Mouse (Mus musculus): ENCODE data around the gene Srcin1. TPM values are rescaled to one million over a fixed set of nuclear protein-coding genes. Genes with fewer than 3 reads are reported as not detected.
A peak's percentile ranks its signal among the peaks of the same experiment; 100 is the strongest.

The Srcin1 gene
- polyA plus RNA-seq, 1 experiment from 2014 or later: 0.64 TPM

GRCm38 (mm10) chr11:97508198-97508597, 67.8 kb downstream of the Srcin1 start:
- no peak for ATAC-seq (ENCODE audit: insufficient number of reproducible peaks, insufficient read depth, low FRiP score, low read depth)
- Histone ChIP-seq H3K27me3 (ENCODE audit: control insufficient read depth, insufficient read depth, low read length) (no peaks in the 10 kb centered on the region), H3K36me3 (ENCODE audit: control insufficient read depth, insufficient read depth, low read length) (no peaks in the 10 kb centered on the region), H3K9ac (replicated peaks; ENCODE audit: low read depth, low read length) (no peak overlapping the region), H3K27ac (ENCODE audit: low read length) (no peak overlapping the region), H3K4me3 (ENCODE audit: low read depth, low read length) (no peak overlapping the region), H3K4me1 (ENCODE audit: control insufficient read depth, insufficient read depth, low read length) (no peaks in the 10 kb centered on the region), H3K4me2 (replicated peaks; ENCODE audit: low read depth, low read length) (no peak overlapping the region), H3K9me3 (ENCODE audit: control insufficient read depth, low read depth, low read length) (no peaks in the 10 kb centered on the region)
- 82% methylated on average over 3 of the region's 3 CpGs for WGBS

DNA sequence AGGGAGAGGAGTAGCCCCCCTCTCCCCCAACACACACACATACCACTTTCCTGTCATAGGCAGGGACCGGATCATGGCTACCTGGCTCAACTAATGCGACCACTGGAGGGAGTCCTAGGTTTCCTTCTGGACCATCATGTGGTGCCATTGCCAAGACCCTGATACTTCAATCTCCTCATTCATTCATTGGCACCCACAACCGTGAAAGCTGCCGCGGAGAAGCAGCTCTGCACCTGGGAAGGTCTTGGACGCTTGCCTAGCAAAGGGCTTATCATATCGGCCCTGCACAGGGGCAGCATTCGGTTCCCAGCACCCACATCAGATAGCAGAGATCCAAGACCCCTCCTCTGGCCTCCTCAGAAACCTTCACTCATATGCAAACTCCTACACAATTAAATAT, 69.7 kb downstream of the Srcin1 start:
- Histone ChIP-seq H3K9ac (replicated peaks; ENCODE audit: low read depth, low read length) (no peak overlapping the region), H3K4me3 (ENCODE audit: low read depth, low read length) (no peak overlapping the region), H3K36me3 (ENCODE audit: control insufficient read depth, insufficient read depth, low read length) (peaks cover 1% of the 10 kb centered on the region; the same call in 1 of the 2 replicates), H3K9me3 (ENCODE audit: control insufficient read depth, low read depth, low read length) (no peaks in the 10 kb centered on the region), H3K27me3 (ENCODE audit: control insufficient read depth, insufficient read depth, low read length) (no peaks in the 10 kb centered on the region), H3K4me2 (replicated peaks; ENCODE audit: low read depth, low read length) (no peak overlapping the region), H3K27ac (ENCODE audit: low read length) (no peak overlapping the region), H3K4me1 (ENCODE audit: control insufficient read depth, insufficient read depth, low read length) (no peaks in the 10 kb centered on the region)
- WGBS: 57% methylated on average over 8 of the region's 8 CpGs
- no peak for ATAC-seq (ENCODE audit: insufficient number of reproducible peaks, insufficient read depth, low FRiP score, low read depth)

- H3K9ac ChIP-seq (replicated peaks; ENCODE audit: low read depth, low read length): no peak overlapping the region
- 66% methylated on average over 4 of the region's 4 CpGs for WGBS
- no peaks in the 10 kb centered on the region for H3K4me1 ChIP-seq (ENCODE audit: control insufficient read depth, insufficient read depth, low read length)
- 0 out of 2 replicates have a peak, but pooled peaks cover 5% of the 10 kb centered on the region for H3K27me3 ChIP-seq (ENCODE audit: control insufficient read depth, insufficient read depth, low read length)
- no peak overlapping the region for H3K4me3 ChIP-seq (ENCODE audit: low read depth, low read length)
- no peak for ATAC-seq (ENCODE audit: insufficient number of reproducible peaks, insufficient read depth, low FRiP score, low read depth)
- no peak overlapping the region for H3K4me2 ChIP-seq (replicated peaks; ENCODE audit: low read depth, low read length)
- H3K9me3 ChIP-seq (ENCODE audit: control insufficient read depth, low read depth, low read length): no peaks in the 10 kb centered on the region
- H3K36me3 ChIP-seq (ENCODE audit: control insufficient read depth, insufficient read depth, low read length): peaks cover 6% of the 10 kb centered on the region
- H3K27ac ChIP-seq (ENCODE audit: low read length): no peak overlapping the region
Measured at GRCm38 (mm10) chr11:97505784-97506183, 70.2 kb downstream of the Srcin1 start.

DNA sequence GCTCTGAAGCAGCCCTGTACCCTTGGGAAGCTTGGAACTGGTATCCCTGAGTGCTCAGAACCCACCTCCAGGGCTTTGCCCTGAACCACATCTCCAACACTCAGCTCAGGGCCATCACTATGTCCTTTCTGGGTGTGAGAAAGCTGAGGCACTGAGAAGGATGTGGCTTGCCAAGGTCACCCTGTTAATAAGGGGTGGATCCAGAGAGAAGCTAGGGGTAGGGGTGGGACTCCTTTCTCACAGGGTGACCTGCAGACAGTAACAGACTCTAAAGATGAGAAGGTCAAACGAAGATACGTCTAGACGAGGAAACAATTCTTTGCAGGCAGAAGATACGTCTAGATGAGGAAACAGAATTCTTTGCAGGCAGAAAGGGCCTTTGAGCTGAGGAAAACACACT, 73.1 kb downstream of the Srcin1 start:
- H3K4me2 ChIP-seq (replicated peaks; ENCODE audit: low read depth, low read length): no peak overlapping the region
- peaks cover 25% of the 10 kb centered on the region; the same call in 1 of the 2 replicates for H3K27me3 ChIP-seq (ENCODE audit: control insufficient read depth, insufficient read depth, low read length)
- H3K36me3 ChIP-seq (ENCODE audit: control insufficient read depth, insufficient read depth, low read length): peaks cover 14% of the 10 kb centered on the region
- ATAC-seq (ENCODE audit: insufficient number of reproducible peaks, insufficient read depth, low FRiP score, low read depth): no peak
- H3K9ac ChIP-seq (replicated peaks; ENCODE audit: low read depth, low read length): no peak overlapping the region
- 82% methylated on average over 4 of the region's 4 CpGs for WGBS
- no peak overlapping the region for H3K27ac ChIP-seq (ENCODE audit: low read length)
- H3K9me3 ChIP-seq (ENCODE audit: control insufficient read depth, low read depth, low read length): no peaks in the 10 kb centered on the region
- H3K4me3 ChIP-seq (ENCODE audit: low read depth, low read length): no peak overlapping the region
- H3K4me1 ChIP-seq (ENCODE audit: control insufficient read depth, insufficient read depth, low read length): 0 out of 2 replicates have a peak, but pooled peaks cover 9% of the 10 kb centered on the region

GRCm38 (mm10) chr11:97502383-97502782, 73.6 kb downstream of the Srcin1 start:
- peak; percentile 39; the same call in 1 of the 2 replicates for ATAC-seq (ENCODE audit: insufficient number of reproducible peaks, insufficient read depth, low FRiP score, low read depth)
- Histone ChIP-seq H3K4me1 (ENCODE audit: control insufficient read depth, insufficient read depth, low read length) (0 out of 2 replicates have a peak, but pooled peaks cover 9% of the 10 kb centered on the region), H3K9me3 (ENCODE audit: control insufficient read depth, low read depth, low read length) (no peaks in the 10 kb centered on the region), H3K27me3 (ENCODE audit: control insufficient read depth, insufficient read depth, low read length) (peaks cover 25% of the 10 kb centered on the region; the same call in 1 of the 2 replicates), H3K4me3 (ENCODE audit: low read depth, low read length) (no peak overlapping the region), H3K9ac (replicated peaks; ENCODE audit: low read depth, low read length) (no peak overlapping the region), H3K4me2 (replicated peaks; ENCODE audit: low read depth, low read length) (no peak overlapping the region), H3K36me3 (ENCODE audit: control insufficient read depth, insufficient read depth, low read length) (peaks cover 19% of the 10 kb centered on the region), H3K27ac (ENCODE audit: low read length) (no peak overlapping the region)
- WGBS: 43% methylated on average over 9 of the region's 9 CpGs

DNA sequence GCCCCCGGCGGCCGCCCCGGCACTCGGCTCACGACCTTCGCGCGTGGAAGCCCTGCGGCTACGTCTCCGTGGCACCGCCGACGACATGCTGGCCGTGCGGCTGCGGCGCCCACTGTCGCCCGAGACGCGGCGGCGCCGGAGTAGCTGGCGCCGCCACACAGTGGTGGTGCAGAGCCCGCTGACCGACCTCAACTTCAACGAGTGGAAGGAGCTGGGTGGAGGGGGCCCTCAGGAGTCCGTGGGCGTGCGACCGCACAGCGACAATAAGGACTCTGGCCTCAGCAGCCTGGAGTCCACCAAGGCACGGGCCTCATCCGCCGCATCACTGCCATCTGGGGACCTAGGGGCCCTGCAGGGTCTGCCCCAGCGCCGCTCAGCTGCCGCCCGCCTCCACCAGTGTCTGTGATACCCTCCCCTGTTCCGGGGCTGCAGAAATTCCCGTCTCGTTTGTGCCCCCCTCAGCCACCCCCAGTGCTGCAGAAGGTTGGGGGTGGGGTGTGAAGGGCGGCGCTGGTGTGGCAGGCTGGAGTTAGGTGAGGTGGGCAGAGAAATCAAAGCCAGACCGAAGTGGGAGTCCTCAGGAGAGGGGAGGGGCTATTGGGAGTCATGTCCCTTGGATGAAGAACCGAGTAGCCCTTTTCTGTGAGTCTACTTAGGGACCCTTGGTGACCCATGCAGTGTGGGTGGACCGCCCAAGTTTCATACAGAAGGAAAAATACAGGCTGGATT, 75.1 kb downstream of the Srcin1 start:
- 34% methylated on average over 51 of the region's 51 CpGs for WGBS
- H3K9ac ChIP-seq (replicated peaks; ENCODE audit: low read depth, low read length): no peak overlapping the region
- peak overlapping the region; percentile 35 for H3K4me2 ChIP-seq (replicated peaks; ENCODE audit: low read depth, low read length)
- no peak for ATAC-seq (ENCODE audit: insufficient number of reproducible peaks, insufficient read depth, low FRiP score, low read depth)
- H3K4me1 ChIP-seq (ENCODE audit: control insufficient read depth, insufficient read depth, low read length): 0 out of 2 replicates have a peak, but pooled peaks cover 9% of the 10 kb centered on the region
- no peaks in the 10 kb centered on the region for H3K9me3 ChIP-seq (ENCODE audit: control insufficient read depth, low read depth, low read length)
- H3K4me3 ChIP-seq (ENCODE audit: low read depth, low read length): peak overlapping the region; percentile 18
- H3K27me3 ChIP-seq (ENCODE audit: control insufficient read depth, insufficient read depth, low read length): peaks cover 25% of the 10 kb centered on the region; the same call in 1 of the 2 replicates
- no peak overlapping the region for H3K27ac ChIP-seq (ENCODE audit: low read length)
- H3K36me3 ChIP-seq (ENCODE audit: control insufficient read depth, insufficient read depth, low read length): peaks cover 25% of the 10 kb centered on the region

DNA sequence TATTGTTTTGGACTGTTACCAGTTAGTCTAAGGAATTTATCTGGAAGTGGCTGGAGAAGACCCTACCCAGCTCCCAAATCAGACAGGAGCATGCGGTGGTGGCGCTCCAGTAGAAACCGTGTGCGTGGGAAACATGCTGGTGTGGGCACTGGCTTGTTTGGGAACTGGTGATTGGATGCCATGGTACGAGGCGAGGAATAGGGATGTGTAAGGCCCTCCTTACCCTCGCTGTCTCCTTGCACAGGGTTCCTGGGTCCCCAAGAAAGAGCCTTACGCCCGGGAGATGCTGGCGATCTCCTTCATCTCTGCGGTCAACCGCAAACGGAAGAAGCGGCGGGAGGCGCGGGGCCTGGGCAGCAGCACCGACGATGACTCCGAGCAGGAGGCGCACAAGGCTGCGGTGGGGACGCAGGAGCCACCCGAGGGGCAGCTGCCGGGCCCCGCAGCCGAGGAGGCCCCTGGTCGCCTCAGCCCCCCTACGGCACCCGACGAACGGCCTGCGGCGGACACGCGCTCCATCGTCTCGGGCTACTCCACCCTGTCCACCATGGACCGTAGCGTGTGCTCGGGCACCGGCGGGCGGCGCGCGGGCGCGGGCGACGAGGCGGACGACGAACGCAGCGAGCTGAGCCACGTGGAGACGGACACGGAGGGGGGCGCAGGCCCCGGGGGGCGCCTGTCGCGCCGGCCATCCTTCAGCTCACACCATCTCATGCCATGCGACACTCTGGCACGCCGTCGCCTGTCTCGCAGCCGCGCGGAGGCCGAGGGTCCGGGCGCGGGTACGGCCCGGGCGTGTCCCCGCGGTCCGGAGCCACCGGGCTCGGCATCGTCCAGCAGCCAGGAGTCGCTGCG, 75.9 kb downstream of the Srcin1 start, which contains the start of gene 4933428G20Rik:
TSS of gene 4933428G20Rik (minus strand) at position 476 of the 855 bp plus-strand sequence.
- Histone ChIP-seq H3K36me3 (ENCODE audit: control insufficient read depth, insufficient read depth, low read length) (peaks cover 25% of the 10 kb centered on the region), H3K4me1 (ENCODE audit: control insufficient read depth, insufficient read depth, low read length) (0 out of 2 replicates have a peak, but pooled peaks cover 9% of the 10 kb centered on the region), H3K9me3 (ENCODE audit: control insufficient read depth, low read depth, low read length) (no peaks in the 10 kb centered on the region), H3K27ac (ENCODE audit: low read length) (no peak within 1 kb of the TSS), H3K27me3 (ENCODE audit: control insufficient read depth, insufficient read depth, low read length) (peaks cover 25% of the 10 kb centered on the region; the same call in 1 of the 2 replicates), H3K9ac (replicated peaks; ENCODE audit: low read depth, low read length) (no peak within 1 kb of the TSS), H3K4me3 (ENCODE audit: low read depth, low read length) (peak within 1 kb of the TSS; percentile 18), H3K4me2 (replicated peaks; ENCODE audit: low read depth, low read length) (peak within 1 kb of the TSS; percentile 35)
- no peak for ATAC-seq (ENCODE audit: insufficient number of reproducible peaks, insufficient read depth, low FRiP score, low read depth)
- 22% methylated on average over 76 of the region's 88 CpGs for WGBS

DNA sequence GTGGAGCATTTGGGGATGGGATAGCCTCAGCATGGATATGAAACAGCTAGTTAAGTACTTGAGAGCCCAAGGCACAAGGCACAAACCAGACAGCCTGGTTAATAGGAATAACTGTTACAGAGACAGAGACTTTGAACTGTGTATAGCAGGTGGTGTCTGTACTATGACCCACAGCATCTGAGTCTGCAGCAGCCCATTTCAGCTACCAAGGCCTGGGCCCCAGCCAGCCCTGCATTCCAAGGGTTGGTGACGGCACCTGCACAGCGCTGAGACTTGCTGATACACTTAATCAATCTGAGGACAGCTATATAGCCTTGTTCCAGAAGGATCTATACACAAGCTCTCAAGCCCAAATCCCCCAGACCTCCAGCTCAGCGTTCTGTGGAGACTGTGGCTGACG, 78.4 kb downstream of the Srcin1 start:
- Histone ChIP-seq H3K9me3 (ENCODE audit: control insufficient read depth, low read depth, low read length) (no peaks in the 10 kb centered on the region), H3K4me2 (replicated peaks; ENCODE audit: low read depth, low read length) (no peak overlapping the region), H3K4me3 (ENCODE audit: low read depth, low read length) (no peak overlapping the region), H3K36me3 (ENCODE audit: control insufficient read depth, insufficient read depth, low read length) (peaks cover 39% of the 10 kb centered on the region), H3K27me3 (ENCODE audit: control insufficient read depth, insufficient read depth, low read length) (peaks cover 25% of the 10 kb centered on the region; the same call in 1 of the 2 replicates), H3K27ac (ENCODE audit: low read length) (no peak overlapping the region), H3K4me1 (ENCODE audit: control insufficient read depth, insufficient read depth, low read length) (0 out of 2 replicates have a peak, but pooled peaks cover 9% of the 10 kb centered on the region), H3K9ac (replicated peaks; ENCODE audit: low read depth, low read length) (no peak overlapping the region)
- ATAC-seq (ENCODE audit: insufficient number of reproducible peaks, insufficient read depth, low FRiP score, low read depth): no peak
- 82% methylated on average over 4 of the region's 4 CpGs for WGBS
